Mouse (Mus musculus) neural tube, embryonic 11.5 days (tissue): Measurements from ENCODE around the gene Gm49318. TPM values are rescaled to one million over a fixed set of nuclear protein-coding genes. Genes with fewer than 3 reads are reported as not detected.
A peak's percentile ranks its signal among the peaks of the same experiment; 100 is the strongest.

Experiments
- ATAC-seq: fragments of 200-750 bp; cut with Nextera tagmentation; 2 replicates; pipeline ENCODE4 v1.8.0; 2017; ENCODE audit warnings: moderate number of reproducible peaks, mild to moderate bottlenecking, moderate TSS enrichment, moderate library complexity; ENCODE audit not compliant: insufficient read depth, low FRiP score, low TSS enrichment
- DNase-seq: peaks from one replicate; pipeline ENCODE4 v3.0.0-alpha.2; 2015; ENCODE audit warnings: low spot score
- H3K27ac ChIP-seq: fragments of 300-500 bp; sonication (generic); 2 replicates; pipeline ENCODE4 v1.5.1; 2014; ENCODE audit warnings: low read depth, mild to moderate bottlenecking, low read length
- H3K27me3 ChIP-seq: fragments of 300-500 bp; sonication (generic); 2 replicates; pipeline ENCODE4 v1.6.1; 2014; ENCODE audit warnings: mild to moderate bottlenecking, low read length, mixed read lengths; ENCODE audit not compliant: control insufficient read depth, insufficient read depth
- H3K36me3 ChIP-seq: fragments of 300-500 bp; sonication (generic); 2 replicates; pipeline ENCODE4 v1.6.1; 2014; ENCODE audit warnings: mild to moderate bottlenecking, low read length, moderate library complexity, mixed read lengths; ENCODE audit not compliant: control insufficient read depth, insufficient read depth
- H3K4me1 ChIP-seq: fragments of 300-500 bp; sonication (generic); 2 replicates; pipeline ENCODE4 v1.6.1; 2014; ENCODE audit warnings: low read length, mixed read lengths; ENCODE audit not compliant: control insufficient read depth, insufficient read depth
- H3K4me2 ChIP-seq: fragments of 300-500 bp; sonication (generic); 2 replicates; pipeline ENCODE4 v1.6.1; 2014; ENCODE audit warnings: low read depth, mild to moderate bottlenecking, moderate library complexity
- H3K4me3 ChIP-seq: fragments of 300-500 bp; sonication (generic); 2 replicates; pipeline ENCODE4 v1.5.1; 2014; ENCODE audit warnings: low read depth, low read length
- H3K9ac ChIP-seq: fragments of 300-500 bp; sonication (generic); 2 replicates; pipeline ENCODE4 v1.6.1; 2014; ENCODE audit warnings: mild to moderate bottlenecking, low read length
- H3K9me3 ChIP-seq: fragments of 300-500 bp; sonication (generic); 2 replicates; pipeline ENCODE4 v1.6.1; 2016; ENCODE audit warnings: low read length; ENCODE audit not compliant: control insufficient read depth
- WGBS: fragments of 180-500 bp; shearing (Covaris S2); extraction: QIAGEN DNeasy Blood & Tissue Kit; methylation state at CpG from one replicate; pipeline ENCODE4 v1.1.7; 2014; 5-methylcytosine and 5-hydroxymethylcytosine counted together
- polyA plus RNA-seq: library from polyadenylated mRNA; unstranded; fragments of >200 nt; fragmentation: Nextera tagmentation; extraction: Ambion mirVana; gene quantifications from 2 replicates; pipeline ENCODE4 v1.2.1, GENCODE M21; 2014

Gene Gm49318
- not detected in 2 replicates for polyA plus RNA-seq

DNA sequence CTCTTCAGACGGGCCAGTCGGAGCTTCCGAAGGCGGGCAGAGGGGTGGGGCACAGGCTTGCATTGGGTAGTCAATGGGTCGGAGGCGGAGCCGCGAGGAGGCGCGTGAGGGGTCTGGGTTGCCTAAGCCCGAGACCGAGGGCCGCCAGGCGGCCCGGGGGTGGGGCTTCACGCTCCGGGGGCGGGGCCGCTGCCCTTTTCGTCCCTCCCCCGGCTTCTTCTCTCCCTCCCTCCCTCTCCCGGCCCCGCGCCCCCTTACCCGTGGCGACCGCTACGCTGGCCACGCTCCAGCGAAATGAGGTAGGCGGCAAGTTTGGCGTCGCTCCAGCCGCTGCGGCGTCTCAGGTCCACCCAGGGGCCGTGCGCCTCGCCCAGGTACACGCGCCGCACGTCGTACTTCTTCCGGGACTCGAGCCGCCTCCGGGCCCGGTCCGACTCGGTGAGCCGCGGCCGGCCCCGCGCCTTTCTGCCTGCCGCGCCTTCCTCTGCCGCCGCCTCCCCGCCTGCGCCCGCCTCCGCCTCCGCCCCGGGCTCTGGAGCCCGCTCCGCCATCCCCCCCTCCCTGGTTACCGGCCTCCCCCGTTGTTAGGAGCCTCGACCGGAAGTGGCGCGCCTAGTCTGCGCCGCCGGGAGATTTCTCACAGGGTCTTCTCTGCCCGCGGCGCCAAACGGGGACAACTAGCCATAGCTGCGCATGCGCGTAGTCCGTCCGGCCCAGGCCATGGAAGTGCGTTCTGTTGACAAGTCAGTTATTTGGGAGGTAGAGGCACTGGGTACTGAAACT is at the start of gene Gm49318, which contains the start of gene Zfp653:
Gene Gm49318 (minus strand): TSS at position 469 of the 783 bp plus-strand sequence.
Gene Zfp653 (minus strand): TSS at position 586 of the 783 bp plus-strand sequence.
- no peaks in the 10 kb centered on the region for H3K27me3 ChIP-seq
- peak within 1 kb of the TSS; percentile 93 for H3K9ac ChIP-seq
- peak within 1 kb of the TSS; percentile 46 for H3K4me2 ChIP-seq
- ATAC-seq, result peak; percentile 98
- under 1% methylated on average over 79 of the region's 87 CpGs for WGBS
- peaks cover 7% of the 10 kb centered on the region for H3K36me3 ChIP-seq
- H3K9me3 ChIP-seq, result no peaks in the 10 kb centered on the region
- 0 out of 2 replicates have a peak, but pooled peaks cover 2% of the 10 kb centered on the region for H3K4me1 ChIP-seq
- H3K4me3 ChIP-seq, result peak within 1 kb of the TSS; percentile 85
- peak within 1 kb of the TSS; percentile 95 for H3K27ac ChIP-seq
- peak; percentile 98 for DNase-seq

DNA sequence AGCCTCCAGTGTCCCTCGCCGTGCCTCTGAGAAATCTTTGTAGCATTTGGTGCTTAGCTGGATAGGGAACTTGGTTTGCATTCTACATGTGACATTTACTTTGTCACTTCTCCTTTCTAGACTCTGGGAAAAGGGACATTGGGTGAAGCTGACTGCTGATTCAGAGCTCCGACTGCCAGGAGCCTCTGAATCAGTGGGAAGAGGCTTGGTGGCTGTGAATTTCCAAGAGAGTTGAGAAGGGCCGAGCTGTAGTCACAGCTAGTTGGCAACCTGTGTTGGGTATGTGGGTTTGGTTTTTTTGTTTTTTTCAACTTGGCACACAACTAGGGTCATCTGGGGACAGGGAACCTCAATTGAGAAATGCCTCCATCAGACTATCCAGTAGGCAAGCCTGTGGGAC is 48.5 kb upstream of the Gm49318 start:
- Histone ChIP-seq H3K9me3 (no peaks in the 10 kb centered on the region), H3K4me1 (peaks cover 4% of the 10 kb centered on the region), H3K27me3 (no peaks in the 10 kb centered on the region), H3K27ac (no peak overlapping the region), H3K4me3 (no peak overlapping the region), H3K36me3 (no peaks in the 10 kb centered on the region), H3K9ac (no peak overlapping the region), H3K4me2 (no peak overlapping the region)
- ATAC-seq (no peak), DNase-seq (no peak)
- WGBS, result 95% methylated on average over 4 of the region's 4 CpGs

GRCm38 (mm10) chr9:22117754-22118456 is 46.8 kb upstream of the Gm49318 start:
- H3K27me3 ChIP-seq, result no peaks in the 10 kb centered on the region
- no peak overlapping the region for H3K9ac ChIP-seq
- peaks cover 4% of the 10 kb centered on the region for H3K4me1 ChIP-seq
- DNase-seq, result no peak
- H3K4me2 ChIP-seq, result peak overlapping the region; percentile 87
- no peaks in the 10 kb centered on the region for H3K9me3 ChIP-seq
- no peak for ATAC-seq
- no peak overlapping the region for H3K27ac ChIP-seq
- H3K4me3 ChIP-seq, result no peak overlapping the region
- peaks cover 3% of the 10 kb centered on the region; the same call in 1 of the 2 replicates for H3K36me3 ChIP-seq
- 49% methylated on average over 10 of the region's 10 CpGs for WGBS

- H3K36me3 ChIP-seq, result peaks cover 6% of the 10 kb centered on the region; the same call in 1 of the 2 replicates
- peaks cover 4% of the 10 kb centered on the region for H3K4me1 ChIP-seq
- peak within 1 kb of the TSS; percentile 88 for H3K9ac ChIP-seq
- 0 out of 2 replicates have a peak within 1 kb of the TSS, but pooled peaks have one; percentile 34 for H3K27ac ChIP-seq
- H3K4me3 ChIP-seq, result peak within 1 kb of the TSS; percentile 86
- H3K9me3 ChIP-seq, result no peaks in the 10 kb centered on the region
- WGBS, result under 1% methylated on average over 52 of the region's 52 CpGs
- peak within 1 kb of the TSS; percentile 87 for H3K4me2 ChIP-seq
- H3K27me3 ChIP-seq, result no peaks in the 10 kb centered on the region
- ATAC-seq, result peak; percentile 95
- DNase-seq, result peak; percentile 92
These were observed 45.8 kb upstream of the Gm49318 start, which contains the start of gene Elof1 for GRCm38 (mm10) chr9:22116740-22117426. Elof1 (minus strand) TSS chr9:22117172.

GRCm38 (mm10) chr9:22116086-22116485 is 45.0 kb upstream of the Gm49318 start:
- WGBS, result 24% methylated on average over 15 of the region's 15 CpGs
- H3K4me2 ChIP-seq, result peak overlapping the region; percentile 87
- no peaks in the 10 kb centered on the region for H3K9me3 ChIP-seq
- H3K9ac ChIP-seq, result peak overlapping the region; percentile 88
- no peak overlapping the region for H3K27ac ChIP-seq
- H3K4me1 ChIP-seq, result peaks cover 4% of the 10 kb centered on the region
- DNase-seq, result no peak
- no peaks in the 10 kb centered on the region for H3K27me3 ChIP-seq
- H3K36me3 ChIP-seq, result peaks cover 10% of the 10 kb centered on the region
- ATAC-seq, result no peak
- peak overlapping the region; percentile 86 for H3K4me3 ChIP-seq

DNA sequence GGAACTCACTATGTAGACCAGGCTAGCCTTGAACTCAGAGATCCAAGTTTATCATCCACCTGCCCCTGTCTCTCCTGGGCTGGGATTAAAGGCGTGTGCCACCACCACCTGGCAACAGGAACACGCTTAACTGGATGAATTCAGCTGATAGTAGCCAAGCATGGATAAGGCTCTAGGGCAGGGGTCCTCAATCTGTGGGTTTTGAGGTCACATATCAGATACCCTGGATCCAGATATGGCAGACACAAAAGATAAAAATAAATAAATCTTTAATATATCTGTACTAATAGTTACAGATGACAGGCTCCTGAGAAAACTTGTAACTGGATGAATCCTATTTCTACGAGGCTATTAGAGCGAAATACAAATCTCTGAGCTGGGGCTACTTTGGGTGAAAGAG is 44.6 kb upstream of the Gm49318 start:
- 90% methylated on average over 4 of the region's 4 CpGs for WGBS
- H3K27ac ChIP-seq, result no peak overlapping the region
- peak overlapping the region; percentile 86; the same call in 1 of the 2 replicates for H3K4me3 ChIP-seq

GRCm38 (mm10) chr9:22108194-22108593 is 37.1 kb upstream of the Gm49318 start:
- H3K36me3 ChIP-seq, result peaks cover 12% of the 10 kb centered on the region
- WGBS, result 85% methylated on average over 9 of the region's 9 CpGs
- DNase-seq (no peak), ATAC-seq (no peak)
- H3K9ac ChIP-seq, result no peak overlapping the region
- no peaks in the 10 kb centered on the region for H3K4me1 ChIP-seq
- no peaks in the 10 kb centered on the region for H3K9me3 ChIP-seq
- no peak overlapping the region for H3K4me2 ChIP-seq
- no peaks in the 10 kb centered on the region for H3K27me3 ChIP-seq
- no peak overlapping the region for H3K4me3 ChIP-seq
- H3K27ac ChIP-seq, result no peak overlapping the region

More for the DNA sequence above, 44.6 kb upstream of the Gm49318 start:
- no peak overlapping the region; the same call in 1 of the 2 replicates for H3K9ac ChIP-seq
- H3K4me2 ChIP-seq, result peak overlapping the region; percentile 87; the same call in 1 of the 2 replicates
- no peaks in the 10 kb centered on the region for H3K9me3 ChIP-seq
- peaks cover 12% of the 10 kb centered on the region for H3K36me3 ChIP-seq
- ATAC-seq (no peak), DNase-seq (no peak)
- H3K4me1 ChIP-seq, result peaks cover 4% of the 10 kb centered on the region
- no peaks in the 10 kb centered on the region for H3K27me3 ChIP-seq

- Histone ChIP-seq H3K4me2 (no peak overlapping the region), H3K4me3 (no peak overlapping the region), H3K27me3 (peaks cover 26% of the 10 kb centered on the region), H3K9me3 (no peaks in the 10 kb centered on the region), H3K36me3 (no peaks in the 10 kb centered on the region), H3K9ac (no peak overlapping the region), H3K27ac (no peak overlapping the region), H3K4me1 (no peaks in the 10 kb centered on the region)
- DNase-seq, result no peak
- 5% methylated on average over 16 of the region's 18 CpGs for WGBS
- no peak for ATAC-seq
These were observed 28.9 kb upstream of the Gm49318 start for GRCm38 (mm10) chr9:22099922-22100321.
